Mouse (Mus musculus) neural tube, embryonic 11.5 days (tissue): ENCODE measurements at regions not wholly inside any gene's neighbourhood (a gene's known extent, or its start where the extent isn't known, plus 50 kb on each side); places are given as distances from the start of the nearest gene placed in this dataset.
"Not testable (repeated sequence)": the region's sequence is repeated elsewhere in the genome, so short reads cannot be mapped to it uniquely, and the experiment has no call there.

Experiments
- ATAC-seq: fragments of 200-750 bp; cut with Nextera tagmentation; 2 replicates; pipeline ENCODE4 v1.8.0; 2017; ENCODE audit warnings: moderate number of reproducible peaks, mild to moderate bottlenecking, moderate TSS enrichment, moderate library complexity; ENCODE audit not compliant: insufficient read depth, low FRiP score, low TSS enrichment
- DNase-seq: peaks from one replicate; pipeline ENCODE4 v3.0.0-alpha.2; 2015; ENCODE audit warnings: low spot score
- H3K27ac ChIP-seq: fragments of 300-500 bp; sonication (generic); 2 replicates; pipeline ENCODE4 v1.5.1; 2014; ENCODE audit warnings: low read depth, mild to moderate bottlenecking, low read length
- H3K27me3 ChIP-seq: fragments of 300-500 bp; sonication (generic); 2 replicates; pipeline ENCODE4 v1.6.1; 2014; ENCODE audit warnings: mild to moderate bottlenecking, low read length, mixed read lengths; ENCODE audit not compliant: control insufficient read depth, insufficient read depth
- H3K36me3 ChIP-seq: fragments of 300-500 bp; sonication (generic); 2 replicates; pipeline ENCODE4 v1.6.1; 2014; ENCODE audit warnings: mild to moderate bottlenecking, low read length, moderate library complexity, mixed read lengths; ENCODE audit not compliant: control insufficient read depth, insufficient read depth
- H3K4me1 ChIP-seq: fragments of 300-500 bp; sonication (generic); 2 replicates; pipeline ENCODE4 v1.6.1; 2014; ENCODE audit warnings: low read length, mixed read lengths; ENCODE audit not compliant: control insufficient read depth, insufficient read depth
- H3K4me2 ChIP-seq: fragments of 300-500 bp; sonication (generic); 2 replicates; pipeline ENCODE4 v1.6.1; 2014; ENCODE audit warnings: low read depth, mild to moderate bottlenecking, moderate library complexity
- H3K4me3 ChIP-seq: fragments of 300-500 bp; sonication (generic); 2 replicates; pipeline ENCODE4 v1.5.1; 2014; ENCODE audit warnings: low read depth, low read length
- H3K9ac ChIP-seq: fragments of 300-500 bp; sonication (generic); 2 replicates; pipeline ENCODE4 v1.6.1; 2014; ENCODE audit warnings: mild to moderate bottlenecking, low read length
- H3K9me3 ChIP-seq: fragments of 300-500 bp; sonication (generic); 2 replicates; pipeline ENCODE4 v1.6.1; 2016; ENCODE audit warnings: low read length; ENCODE audit not compliant: control insufficient read depth
- WGBS: fragments of 180-500 bp; shearing (Covaris S2); extraction: QIAGEN DNeasy Blood & Tissue Kit; methylation state at CpG from one replicate; pipeline ENCODE4 v1.1.7; 2014; 5-methylcytosine and 5-hydroxymethylcytosine counted together

DNA sequence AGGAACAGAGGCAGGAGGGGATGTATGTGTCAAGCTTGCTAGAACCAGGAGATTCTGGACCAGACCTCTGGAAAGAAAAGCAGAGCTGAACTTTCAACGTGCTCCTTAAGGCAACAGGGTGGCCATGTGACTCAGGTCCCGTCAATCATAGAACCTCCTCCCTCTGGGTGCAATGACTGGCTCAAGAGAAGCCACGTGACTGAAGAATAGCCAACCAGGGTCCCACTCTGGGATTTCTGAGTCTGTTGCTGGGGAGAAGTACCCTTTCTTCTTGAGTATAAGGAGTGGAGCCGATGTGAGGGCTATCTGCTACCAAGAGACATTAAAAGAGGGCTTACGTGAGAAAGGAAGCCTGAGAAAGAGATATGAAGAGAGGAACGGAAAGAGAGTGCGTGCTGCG lies 137.5 kb downstream of the Dicer1 start:
- H3K27me3 ChIP-seq = no peaks in the 10 kb centered on the region
- WGBS = 69% methylated on average over 8 of the region's 8 CpGs
- ATAC-seq = no peak
- H3K9me3 ChIP-seq = no peaks in the 10 kb centered on the region
- H3K4me1 ChIP-seq = no peaks in the 10 kb centered on the region
- no peak for DNase-seq
- no peak overlapping the region for H3K9ac ChIP-seq
- H3K4me2 ChIP-seq = no peak overlapping the region
- no peak overlapping the region for H3K27ac ChIP-seq
- no peaks in the 10 kb centered on the region for H3K36me3 ChIP-seq
- H3K4me3 ChIP-seq = no peak overlapping the region

DNA sequence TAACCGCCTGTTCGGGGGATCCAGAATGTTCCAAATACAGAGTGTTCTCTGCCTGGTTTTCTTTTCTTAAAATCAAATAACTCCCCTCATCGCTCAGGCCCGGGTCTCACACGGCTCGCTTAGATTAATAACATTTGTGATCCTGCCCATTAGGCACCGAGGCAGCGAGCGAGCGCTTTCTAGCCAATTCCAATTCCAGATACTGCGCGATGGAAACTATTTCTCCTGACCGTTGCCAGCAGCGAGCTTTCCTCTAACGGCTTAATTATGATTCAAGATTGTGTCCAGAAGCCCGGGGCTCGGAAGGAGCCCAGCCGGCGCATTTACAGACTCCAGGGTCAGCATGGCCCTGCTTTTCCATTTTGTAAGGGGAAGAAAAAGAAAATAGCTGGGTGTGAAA lies 136.6 kb upstream of the Gsc start:
- Histone ChIP-seq H3K36me3 (no peaks in the 10 kb centered on the region), H3K27me3 (no peaks in the 10 kb centered on the region), H3K9ac (no peak overlapping the region), H3K9me3 (no peaks in the 10 kb centered on the region), H3K4me1 (no peaks in the 10 kb centered on the region), H3K27ac (no peak overlapping the region), H3K4me3 (no peak overlapping the region), H3K4me2 (no peak overlapping the region)
- 84% methylated on average over 19 of the region's 19 CpGs for WGBS
- no peak for DNase-seq
- ATAC-seq = no peak

DNA sequence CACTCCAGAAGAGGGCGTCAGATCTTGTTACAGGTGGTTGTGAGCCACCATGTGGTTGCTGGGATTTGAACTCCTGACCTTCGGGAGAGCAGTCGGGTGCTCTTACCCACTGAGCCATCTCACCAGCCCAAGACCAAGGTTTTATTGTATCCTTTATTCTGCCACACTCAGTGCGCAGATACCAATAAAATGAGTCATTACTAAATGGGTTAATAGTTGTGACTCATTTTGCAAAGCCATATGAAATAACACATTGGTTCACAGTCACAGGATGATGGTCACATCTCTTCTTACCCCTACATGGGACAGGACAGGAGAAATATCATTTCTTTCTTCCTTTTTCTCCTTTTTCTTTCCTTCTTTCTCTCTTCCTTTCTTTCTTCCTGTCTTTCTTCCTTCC lies 135.8 kb upstream of the Gsc start:
- not testable (repeated sequence) for H3K9me3 ChIP-seq, H3K27me3 ChIP-seq, DNase-seq, H3K36me3 ChIP-seq, H3K4me1 ChIP-seq, H3K27ac ChIP-seq, H3K4me3 ChIP-seq, ATAC-seq, H3K4me2 ChIP-seq, H3K9ac ChIP-seq
- 85% methylated on average over 4 of the region's 4 CpGs for WGBS

DNA sequence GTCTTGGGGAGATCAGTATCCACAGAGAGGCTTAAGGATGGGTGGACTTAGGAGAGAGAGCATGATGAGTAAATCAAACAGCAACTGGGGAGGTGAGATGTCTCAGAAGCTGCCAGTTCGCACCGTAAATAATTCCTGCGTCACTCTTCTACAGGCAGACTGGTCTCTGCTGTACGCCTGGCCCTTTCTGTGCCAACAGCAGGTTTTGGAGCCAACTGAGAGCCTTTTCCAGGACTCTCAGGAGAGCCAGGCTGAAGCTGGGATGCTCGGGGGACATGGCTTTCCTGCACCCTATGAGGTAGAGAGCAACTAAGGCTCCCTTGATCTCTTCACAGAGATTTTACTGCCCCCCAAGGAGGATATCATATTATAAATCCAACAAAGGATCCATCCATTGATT lies 134.3 kb upstream of the Gsc start:
- no peak for DNase-seq
- Histone ChIP-seq H3K9me3 (no peaks in the 10 kb centered on the region), H3K9ac (no peak overlapping the region), H3K27me3 (no peaks in the 10 kb centered on the region), H3K4me3 (no peak overlapping the region), H3K27ac (no peak overlapping the region), H3K4me1 (no peaks in the 10 kb centered on the region), H3K36me3 (no peaks in the 10 kb centered on the region), H3K4me2 (no peak overlapping the region)
- ATAC-seq = no peak
- 89% methylated on average over 5 of the region's 5 CpGs for WGBS

DNA sequence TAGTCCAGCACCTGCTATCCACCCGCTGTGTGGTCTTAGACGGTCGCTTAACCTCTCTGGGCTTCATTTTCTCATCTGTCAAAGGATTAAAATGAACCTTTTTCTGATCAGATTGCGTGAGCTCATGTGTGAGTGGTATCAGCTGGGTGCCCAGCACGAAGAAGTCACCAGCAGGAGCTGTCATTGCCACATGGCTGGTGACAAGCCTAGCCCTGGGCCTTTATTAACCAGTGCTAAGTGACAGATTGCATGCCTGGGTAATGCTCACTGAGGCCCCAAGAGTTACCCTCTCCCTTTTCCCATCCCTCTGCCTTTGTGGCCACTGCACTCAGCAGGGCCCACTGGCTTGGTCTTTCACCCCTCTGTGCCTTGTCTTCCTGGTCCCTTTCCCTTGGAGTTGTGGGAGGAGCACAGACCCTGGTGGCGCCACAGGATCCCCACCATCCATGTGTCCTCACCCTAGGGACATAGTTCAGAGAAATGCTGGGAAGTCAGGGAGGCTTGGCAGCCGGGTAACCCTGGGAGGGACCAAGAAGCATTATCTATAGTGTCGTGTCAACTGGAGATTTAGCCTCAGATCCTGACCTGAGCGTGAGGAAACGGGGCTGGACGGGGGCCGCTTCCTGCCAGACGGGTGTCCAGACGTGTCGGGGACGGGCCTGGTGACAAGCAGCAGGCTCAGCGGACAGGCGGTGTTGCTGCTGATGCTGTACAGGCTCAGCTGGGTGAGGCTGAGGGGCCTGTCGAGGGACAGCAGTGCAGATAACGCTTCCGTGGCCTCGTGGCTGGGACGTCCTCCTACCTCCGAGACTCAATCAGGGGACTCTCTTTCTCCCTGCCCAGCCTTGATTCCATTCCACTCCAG lies 132.6 kb upstream of the Gsc start:
- Histone ChIP-seq H3K36me3 (no peaks in the 10 kb centered on the region), H3K9me3 (no peaks in the 10 kb centered on the region), H3K27me3 (no peaks in the 10 kb centered on the region), H3K27ac (no peak overlapping the region), H3K4me1 (no peaks in the 10 kb centered on the region), H3K4me3 (no peak overlapping the region), H3K9ac (no peak overlapping the region), H3K4me2 (no peak overlapping the region)
- 73% methylated on average over 24 of the region's 24 CpGs for WGBS
- DNase-seq (no peak), ATAC-seq (no peak)

DNA sequence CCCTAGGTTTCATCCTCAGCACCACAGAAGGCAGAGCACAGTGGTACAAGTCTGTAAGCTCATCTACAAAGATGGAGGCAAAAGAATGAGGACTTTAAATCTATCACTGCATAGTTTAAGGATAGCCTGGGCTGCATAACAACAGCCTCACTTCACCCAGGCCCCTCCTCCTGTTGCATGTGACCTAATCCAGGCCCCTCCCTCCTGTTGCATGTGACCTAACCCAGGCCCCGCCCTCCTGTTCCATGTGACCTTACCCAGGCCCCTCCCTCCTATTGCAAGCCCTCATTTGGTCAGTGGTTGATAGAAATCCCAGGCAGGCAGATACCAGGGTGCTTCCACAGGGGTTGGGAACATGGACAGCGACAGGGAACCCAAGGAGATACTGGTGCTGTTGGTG lies 124.9 kb upstream of the Gsc start:
- Histone ChIP-seq H3K27ac (no peak overlapping the region), H3K36me3 (no peaks in the 10 kb centered on the region), H3K4me1 (no peaks in the 10 kb centered on the region; the same call in 1 of the 2 replicates), H3K9me3 (no peaks in the 10 kb centered on the region), H3K4me2 (no peak overlapping the region), H3K9ac (no peak overlapping the region), H3K4me3 (no peak overlapping the region), H3K27me3 (no peaks in the 10 kb centered on the region)
- ATAC-seq (no peak), DNase-seq (no peak)
- WGBS = 85% methylated on average over 2 of the region's 2 CpGs

DNA sequence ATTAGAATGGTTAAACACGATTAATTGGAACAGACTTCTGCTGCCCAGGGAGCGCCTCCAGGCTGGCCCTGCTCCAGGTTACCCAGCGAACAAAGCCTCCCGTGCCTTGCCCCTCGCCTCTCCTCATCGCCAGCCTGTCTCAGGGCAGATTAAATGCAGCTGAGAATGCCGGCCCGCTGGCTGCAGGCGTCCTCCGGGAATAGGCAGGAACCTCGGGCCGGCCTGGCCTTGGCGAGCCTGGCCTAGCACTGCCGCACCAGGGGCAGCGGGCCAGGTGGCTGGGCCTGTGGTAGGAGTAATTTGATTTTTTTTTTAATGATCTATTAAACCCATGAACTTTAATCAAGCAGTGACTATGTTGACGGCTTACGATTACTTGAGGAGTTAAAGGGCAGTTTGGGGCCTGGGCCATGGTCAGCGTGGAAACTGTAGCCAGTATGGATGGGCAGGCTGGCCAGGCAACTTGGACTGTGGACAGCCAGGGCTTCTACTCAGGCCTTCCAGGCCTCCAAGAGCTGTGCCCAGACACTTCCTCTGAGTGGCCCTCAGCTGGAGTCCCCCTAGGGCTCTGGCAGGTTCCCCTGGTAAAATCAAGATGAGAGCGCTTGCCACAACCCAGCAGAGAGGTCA lies 120.5 kb upstream of the Gsc start:
- ATAC-seq (peak; percentile 75; the same call in 1 of the 2 replicates), DNase-seq (peak; percentile 65)
- H3K9me3 ChIP-seq = no peaks in the 10 kb centered on the region
- no peaks in the 10 kb centered on the region; the same call in 1 of the 2 replicates for H3K4me1 ChIP-seq
- no peaks in the 10 kb centered on the region for H3K36me3 ChIP-seq
- H3K4me3 ChIP-seq = no peak overlapping the region
- H3K27me3 ChIP-seq = no peaks in the 10 kb centered on the region
- WGBS = 42% methylated on average over 19 of the region's 19 CpGs
- peak overlapping the region; percentile 14; the same call in 1 of the 2 replicates for H3K4me2 ChIP-seq
- peak overlapping the region; percentile 6; the same call in 1 of the 2 replicates for H3K9ac ChIP-seq
- H3K27ac ChIP-seq = no peak overlapping the region; the same call in 1 of the 2 replicates

DNA sequence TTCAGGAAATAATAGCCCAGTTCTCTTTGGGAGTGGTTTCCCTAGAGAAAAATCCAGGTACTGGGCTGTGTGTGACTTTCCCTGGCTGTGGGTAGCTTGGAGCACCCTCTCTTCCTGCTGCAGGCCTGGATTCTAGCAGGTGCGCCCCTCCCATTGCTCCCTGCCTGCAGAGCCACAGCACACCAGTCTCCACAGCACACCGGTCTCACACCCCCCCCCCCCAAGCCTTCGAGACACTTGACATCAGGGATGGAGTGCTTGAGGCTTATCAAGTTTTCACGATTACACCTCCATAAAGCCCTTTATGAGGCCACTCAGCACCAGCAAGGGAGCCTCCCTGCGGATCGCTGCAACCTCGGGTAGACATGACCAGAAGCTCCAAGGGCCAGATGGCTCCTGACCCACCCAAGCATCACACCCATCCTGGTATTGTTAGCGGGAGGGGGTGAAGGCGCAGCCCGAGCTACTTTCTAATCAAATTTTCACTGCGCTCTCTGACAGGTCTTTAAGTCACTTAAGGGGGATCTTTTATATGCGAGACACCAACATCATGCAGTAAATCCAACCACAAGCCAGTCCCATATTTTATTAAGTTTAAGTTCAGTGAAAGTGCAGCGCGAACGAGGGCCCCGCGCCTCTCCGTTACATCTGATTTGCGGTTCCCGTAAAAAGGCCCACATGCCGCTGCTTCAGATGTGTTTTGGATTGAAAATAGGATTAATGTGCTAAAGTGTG lies 119.8 kb upstream of the Gsc start:
- Histone ChIP-seq H3K4me2 (peak overlapping the region; percentile 14; the same call in 1 of the 2 replicates), H3K27me3 (no peaks in the 10 kb centered on the region), H3K4me1 (no peaks in the 10 kb centered on the region; the same call in 1 of the 2 replicates), H3K4me3 (no peak overlapping the region), H3K27ac (no peak overlapping the region; the same call in 1 of the 2 replicates), H3K9me3 (no peaks in the 10 kb centered on the region), H3K36me3 (no peaks in the 10 kb centered on the region), H3K9ac (peak overlapping the region; percentile 6; the same call in 1 of the 2 replicates)
- ATAC-seq (peak; percentile 36), DNase-seq (peak; percentile 36)
- 59% methylated on average over 21 of the region's 21 CpGs for WGBS
